Comparison of ENCODE assay signal across 8 mouse cellular contexts in the genomic region with DNA sequence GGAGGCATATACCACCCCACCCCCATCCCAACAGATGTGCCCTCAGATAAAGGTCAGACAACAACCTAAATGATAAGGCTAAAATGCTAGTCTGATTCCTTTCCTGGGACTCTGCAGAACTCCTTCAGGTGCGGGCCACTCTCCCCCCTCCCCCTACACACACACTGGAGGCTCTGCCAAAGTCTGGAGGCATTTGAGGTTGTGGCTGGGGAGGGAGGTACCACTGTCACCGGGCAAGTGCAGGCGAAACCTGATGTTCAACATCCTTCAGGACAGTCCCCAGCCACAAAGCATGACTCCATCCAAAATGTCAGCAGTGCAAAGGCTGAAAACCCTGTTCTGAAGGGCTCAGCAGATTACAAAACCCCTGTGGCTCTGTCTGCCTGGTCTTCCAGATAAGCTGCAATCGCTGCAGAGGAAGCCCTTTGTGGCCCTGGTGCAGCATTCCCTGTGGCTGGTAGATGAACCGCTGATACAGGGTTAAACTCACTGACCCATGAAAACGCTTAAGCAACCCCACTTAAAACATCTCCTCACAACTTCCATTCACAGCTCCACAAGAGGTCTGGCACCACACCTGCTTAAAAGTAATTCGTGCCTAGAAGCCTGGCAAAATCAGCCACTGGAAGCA.
DNase-seq lines count a peak whose midpoint lies in the region; ATAC-seq and TF ChIP-seq lines count a peak whose summit lies in the region.

No protein-coding gene starts in this region.

- peak overlapping the region; percentile 81 for H3K4me3 ChIP-seq in spleen, adult 2 months (ENCODE audit: extremely low read depth, insufficient read depth, insufficient read length)
- H3K4me3 ChIP-seq in forebrain, embryonic 12.5 days (replicated peaks): no peak overlapping the region
- peak overlapping the region; percentile 41 for H3K4me3 ChIP-seq in kidney, embryonic 14.5 days (ENCODE audit: low read length)
- H3K4me3 ChIP-seq in thymus, adult 2 months (ENCODE audit: control insufficient read depth, insufficient read depth, low read length): peak overlapping the region; percentile 95

- DNase-seq in spleen, adult 2 months (ENCODE audit: low read depth in 1 of 2, low spot score in 2 of 2): no peak
- no peak for DNase-seq in spleen, postnatal 4 days (ENCODE audit: low spot score in 2 of 2)
- DNase-seq in lung, postnatal 14 days: peak; percentile 55
- DNase-seq in thymus, adult 2 months: peak; percentile 56
- DNase-seq in adrenal gland, adult 8-10 months: no peak
- DNase-seq in layer of hippocampus, adult 8-10 months (ENCODE audit: low spot score in 2 of 2): no peak

- no peaks in the 10 kb centered on the region for H3K9me3 ChIP-seq in forebrain, embryonic 12.5 days
- H3K9me3 ChIP-seq in kidney, embryonic 14.5 days (ENCODE audit: control insufficient read depth, low read length): no peaks in the 10 kb centered on the region

- 5% methylated on average over 7 of the region's 7 CpGs for WGBS in spleen, adult 2 months
- 3% methylated on average over 7 of the region's 7 CpGs for WGBS in forebrain, embryonic 12.5 days
- WGBS in kidney, embryonic 14.5 days: 7% methylated on average over 7 of the region's 7 CpGs
- 1% methylated on average over 7 of the region's 7 CpGs for WGBS in thymus, adult 2 months

- peaks cover 15% of the 10 kb centered on the region; the same call in 1 of the 2 replicates for H3K4me1 ChIP-seq in spleen, adult 2 months (ENCODE audit: control insufficient read depth, insufficient read depth, insufficient read length)
- peaks cover 34% of the 10 kb centered on the region for H3K4me1 ChIP-seq in forebrain, embryonic 12.5 days
- H3K4me1 ChIP-seq in kidney, embryonic 14.5 days (ENCODE audit: control insufficient read depth, insufficient read depth, low read length): peaks cover 50% of the 10 kb centered on the region; the same call in 1 of the 2 replicates
- H3K4me1 ChIP-seq in thymus, adult 2 months (replicated peaks; ENCODE audit: control insufficient read depth, insufficient read depth, low read length): peaks cover 33% of the 10 kb centered on the region

- peak overlapping the region; percentile 98 for H3K27ac ChIP-seq in spleen, adult 2 months (ENCODE audit: insufficient read depth, low read length)
- H3K27ac ChIP-seq in forebrain, embryonic 12.5 days: no peak overlapping the region
- H3K27ac ChIP-seq in kidney, embryonic 14.5 days (ENCODE audit: low read depth, low read length): peak overlapping the region; percentile 48; the same call in 1 of the 2 replicates
- peak overlapping the region; percentile 99 for H3K27ac ChIP-seq in thymus, adult 2 months (ENCODE audit: control insufficient read depth, insufficient read depth, low read length)

- no peaks in the 10 kb centered on the region for H3K27me3 ChIP-seq in spleen, adult 2 months (ENCODE audit: control insufficient read depth, insufficient read depth, low read length)
- no peaks in the 10 kb centered on the region for H3K27me3 ChIP-seq in forebrain, embryonic 12.5 days
- H3K27me3 ChIP-seq in kidney, embryonic 14.5 days (ENCODE audit: control insufficient read depth, insufficient read depth, low read length): no peaks in the 10 kb centered on the region
- no peaks in the 10 kb centered on the region for H3K27me3 ChIP-seq in thymus, adult 2 months (ENCODE audit: control insufficient read depth, insufficient read depth, low read length)

- peak overlapping the region; percentile 56 for H3K4me2 ChIP-seq in forebrain, embryonic 12.5 days
- H3K4me2 ChIP-seq in kidney, embryonic 14.5 days (replicated peaks; ENCODE audit: low read depth, low read length): peak overlapping the region; percentile 53

- peaks cover 7% of the 10 kb centered on the region; the same call in 1 of the 2 replicates for H3K36me3 ChIP-seq in spleen, adult 2 months (ENCODE audit: control insufficient read depth, insufficient read depth, low read length)
- H3K36me3 ChIP-seq in forebrain, embryonic 12.5 days (replicated peaks): no peaks in the 10 kb centered on the region
- H3K36me3 ChIP-seq in kidney, embryonic 14.5 days (ENCODE audit: control insufficient read depth, insufficient read depth, low read length): no peaks in the 10 kb centered on the region
- H3K36me3 ChIP-seq in thymus, adult 2 months (ENCODE audit: control insufficient read depth, insufficient read depth, low read length): 0 out of 2 replicates have a peak, but pooled peaks cover 3% of the 10 kb centered on the region

- no peak for ATAC-seq in forebrain, embryonic 12.5 days (ENCODE audit: low FRiP score)
- no peak for ATAC-seq in kidney, embryonic 14.5 days (ENCODE audit: low FRiP score, low TSS enrichment)

- no peak overlapping the region for H3K9ac ChIP-seq in forebrain, embryonic 12.5 days
- peak overlapping the region; percentile 40; the same call in 1 of the 2 replicates for H3K9ac ChIP-seq in kidney, embryonic 14.5 days (ENCODE audit: low read depth, low read length)

- no peak for TF ChIP-seq CTCF in spleen, adult 2 months (IDR thresholded peaks at IDR 0.05; ENCODE audit: extremely low read depth, insufficient read depth, insufficient read length, insufficient replicate concordance)
- no peak for TF ChIP-seq CTCF in thymus, adult 2 months (IDR thresholded peaks at IDR 0.05; ENCODE audit: borderline replicate concordance, control insufficient read depth, extremely low read depth, insufficient read depth, low read length, poor library complexity)

- no peak for TF ChIP-seq POLR2A in spleen, adult 2 months (IDR thresholded peaks at IDR 0.05; ENCODE audit: low read depth, low read length)
- TF ChIP-seq POLR2A in thymus, adult 2 months (IDR thresholded peaks at IDR 0.05; ENCODE audit: control insufficient read depth, extremely low read depth, insufficient read depth, low read length, poor library complexity): no peak

Comparison
In these comparisons a context has a peak if more than half of its experiments do, and no peak if none do; other contexts are left out.
1. DNase-seq: peak in lung, postnatal 14 days (single experiment) and thymus, adult 2 months (single experiment); none in spleen, adult 2 months (0 of 2), spleen, postnatal 4 days (0 of 2), adrenal gland, adult 8-10 months (single experiment) and layer of hippocampus, adult 8-10 months (0 of 2).